Mouse (Mus musculus) spleen, adult 2 months (tissue): ENCODE data around the gene Ppp1r35.

ENCODE experiments used
- CTCF ChIP-seq: fragments of 200-500 bp; IDR thresholded peaks from 2 replicates; pipeline ENCODE4 v1.5.1; 2011; ENCODE audit warnings: mild to moderate bottlenecking, inconsistent platforms; ENCODE audit not compliant: insufficient read depth, insufficient read length, insufficient replicate concordance; ENCODE audit errors: extremely low read depth
- POLR2A ChIP-seq: fragments of 200-500 bp; IDR thresholded peaks from 2 replicates; pipeline ENCODE4 v1.6.1; 2011; ENCODE audit warnings: low read depth, low read length, inconsistent platforms

DNA sequence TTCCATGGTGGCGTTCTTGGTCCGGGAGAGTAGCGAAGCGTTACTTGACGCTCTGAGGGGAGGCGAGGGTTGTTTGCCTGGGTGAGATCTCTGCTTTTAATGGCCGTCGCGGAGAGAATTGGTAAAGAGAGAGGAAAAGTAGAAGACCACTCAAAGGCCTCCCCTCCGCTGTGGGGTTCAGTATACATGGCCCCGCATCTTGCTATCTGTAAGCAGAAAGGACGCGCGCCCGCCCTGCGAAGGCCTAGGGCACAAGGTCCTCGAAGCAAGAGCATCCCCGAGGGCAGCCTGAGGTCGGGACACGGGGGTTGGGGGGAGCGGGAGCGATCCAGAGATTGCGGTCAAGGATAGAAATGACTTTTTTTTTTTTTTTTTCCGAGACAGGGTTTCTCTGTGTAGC, 9.5 kb downstream of the Ppp1r35 start:
- TF ChIP-seq CTCF (no peak), POLR2A (no peak)
